Mouse (Mus musculus): ENCODE data around the gene Nudt5. TPM values are rescaled to one million over a fixed set of nuclear protein-coding genes. Genes with fewer than 3 reads are reported as not detected.

The Nudt5 gene
- polyA plus RNA-seq, 1 experiment from 2014 or later: 84.0 TPM

- H3K4me2 ChIP-seq (replicated peaks): no peak overlapping the region
- 74% methylated on average over 3 of the region's 3 CpGs for WGBS
- H3K4me1 ChIP-seq: no peaks in the 10 kb centered on the region
- H3K9ac ChIP-seq: no peak overlapping the region
- no peaks in the 10 kb centered on the region for H3K9me3 ChIP-seq
- H3K4me3 ChIP-seq: no peak overlapping the region
- H3K27me3 ChIP-seq: no peaks in the 10 kb centered on the region
- no peak overlapping the region for H3K27ac ChIP-seq
- peaks cover 63% of the 10 kb centered on the region for H3K36me3 ChIP-seq
- ATAC-seq (ENCODE audit: insufficient number of reproducible peaks, insufficient read depth, low FRiP score, low TSS enrichment): no peak
These were observed 32.6 kb downstream of the Nudt5 start for GRCm38 (mm10) chr2:5877446-5877845.

GRCm38 (mm10) chr2:5888865-5889264 is 44.0 kb downstream of the Nudt5 start:
- H3K4me2 ChIP-seq (replicated peaks): no peak overlapping the region
- H3K9ac ChIP-seq: no peak overlapping the region
- H3K36me3 ChIP-seq: peaks cover 49% of the 10 kb centered on the region
- H3K4me1 ChIP-seq: no peaks in the 10 kb centered on the region
- no peak for ATAC-seq (ENCODE audit: insufficient number of reproducible peaks, insufficient read depth, low FRiP score, low TSS enrichment)
- H3K4me3 ChIP-seq: no peak overlapping the region
- H3K27ac ChIP-seq: no peak overlapping the region
- no peaks in the 10 kb centered on the region for H3K9me3 ChIP-seq
- no peaks in the 10 kb centered on the region for H3K27me3 ChIP-seq
- WGBS: 88% methylated on average over 5 of the region's 5 CpGs

GRCm38 (mm10) chr2:5889412-5889811 is 44.6 kb downstream of the Nudt5 start:
- Histone ChIP-seq H3K9ac (no peak overlapping the region), H3K4me2 (replicated peaks) (no peak overlapping the region), H3K4me1 (peaks cover 3% of the 10 kb centered on the region; the same call in 1 of the 2 replicates), H3K9me3 (no peaks in the 10 kb centered on the region), H3K4me3 (no peak overlapping the region), H3K36me3 (peaks cover 47% of the 10 kb centered on the region), H3K27ac (no peak overlapping the region), H3K27me3 (no peaks in the 10 kb centered on the region)
- no peak for ATAC-seq (ENCODE audit: insufficient number of reproducible peaks, insufficient read depth, low FRiP score, low TSS enrichment)
- WGBS: 77% methylated on average over 2 of the region's 2 CpGs

- Histone ChIP-seq H3K36me3 (peaks cover 27% of the 10 kb centered on the region), H3K27ac (no peak overlapping the region), H3K4me3 (peak overlapping the region; percentile 90), H3K4me1 (peaks cover 3% of the 10 kb centered on the region; the same call in 1 of the 2 replicates), H3K27me3 (no peaks in the 10 kb centered on the region), H3K9ac (peak overlapping the region; percentile 91; the same call in 1 of the 2 replicates), H3K4me2 (replicated peaks) (peak overlapping the region; percentile 57), H3K9me3 (no peaks in the 10 kb centered on the region)
- ATAC-seq (ENCODE audit: insufficient number of reproducible peaks, insufficient read depth, low FRiP score, low TSS enrichment): no peak
- 43% methylated on average over 11 of the region's 11 CpGs for WGBS
These were observed 49.5 kb downstream of the Nudt5 start for GRCm38 (mm10) chr2:5894296-5894695.

GRCm38 (mm10) chr2:5894843-5895570 is 50.2 kb downstream of the Nudt5 start, which contains the start of gene Sec61a2:
Gene Sec61a2 (minus strand): TSS chr2:5895432.
- Histone ChIP-seq H3K4me1 (peaks cover 3% of the 10 kb centered on the region; the same call in 1 of the 2 replicates), H3K9me3 (no peaks in the 10 kb centered on the region), H3K4me2 (replicated peaks) (peak within 1 kb of the TSS; percentile 57), H3K9ac (peak within 1 kb of the TSS; percentile 91), H3K27me3 (no peaks in the 10 kb centered on the region), H3K36me3 (peaks cover 27% of the 10 kb centered on the region), H3K4me3 (peak within 1 kb of the TSS; percentile 90), H3K27ac (peak within 1 kb of the TSS; percentile 80)
- WGBS: under 1% methylated on average over 62 of the region's 62 CpGs
- ATAC-seq (ENCODE audit: insufficient number of reproducible peaks, insufficient read depth, low FRiP score, low TSS enrichment): peak; percentile 97

GRCm38 (mm10) chr2:5900145-5900544 is 55.3 kb downstream of the Nudt5 start:
- no peaks in the 10 kb centered on the region for H3K4me1 ChIP-seq
- H3K4me2 ChIP-seq (replicated peaks): no peak overlapping the region
- H3K27me3 ChIP-seq: no peaks in the 10 kb centered on the region
- no peak overlapping the region for H3K27ac ChIP-seq
- no peaks in the 10 kb centered on the region for H3K9me3 ChIP-seq
- ATAC-seq (ENCODE audit: insufficient number of reproducible peaks, insufficient read depth, low FRiP score, low TSS enrichment): no peak
- no peak overlapping the region for H3K4me3 ChIP-seq
- H3K36me3 ChIP-seq: peaks cover 24% of the 10 kb centered on the region; the same call in 1 of the 2 replicates
- 64% methylated on average over 5 of the region's 5 CpGs for WGBS
- H3K9ac ChIP-seq: no peak overlapping the region

- Histone ChIP-seq H3K27ac (no peak overlapping the region), H3K4me3 (no peak overlapping the region), H3K9ac (no peak overlapping the region), H3K27me3 (no peaks in the 10 kb centered on the region), H3K4me2 (replicated peaks) (no peak overlapping the region), H3K4me1 (no peaks in the 10 kb centered on the region), H3K9me3 (no peaks in the 10 kb centered on the region), H3K36me3 (peaks cover 27% of the 10 kb centered on the region)
- WGBS: 51% methylated on average over 5 of the region's 5 CpGs
- ATAC-seq (ENCODE audit: insufficient number of reproducible peaks, insufficient read depth, low FRiP score, low TSS enrichment): no peak
These were observed 61.3 kb downstream of the Nudt5 start for GRCm38 (mm10) chr2:5906092-5906491.

GRCm38 (mm10) chr2:5906625-5907024 is 61.8 kb downstream of the Nudt5 start:
- Histone ChIP-seq H3K27ac (no peak overlapping the region), H3K36me3 (peaks cover 26% of the 10 kb centered on the region), H3K9me3 (no peaks in the 10 kb centered on the region), H3K4me3 (no peak overlapping the region), H3K4me2 (replicated peaks) (no peak overlapping the region), H3K4me1 (no peaks in the 10 kb centered on the region), H3K9ac (no peak overlapping the region), H3K27me3 (no peaks in the 10 kb centered on the region)
- no peak for ATAC-seq (ENCODE audit: insufficient number of reproducible peaks, insufficient read depth, low FRiP score, low TSS enrichment)
- 52% methylated on average over 3 of the region's 3 CpGs for WGBS

GRCm38 (mm10) chr2:5911282-5911965 is 66.6 kb downstream of the Nudt5 start:
- H3K27me3 ChIP-seq: no peaks in the 10 kb centered on the region
- H3K4me3 ChIP-seq: no peak overlapping the region
- no peak overlapping the region for H3K9ac ChIP-seq
- 71% methylated on average over 16 of the region's 16 CpGs for WGBS
- no peaks in the 10 kb centered on the region for H3K4me1 ChIP-seq
- no peaks in the 10 kb centered on the region for H3K9me3 ChIP-seq
- H3K4me2 ChIP-seq (replicated peaks): no peak overlapping the region
- no peak for ATAC-seq (ENCODE audit: insufficient number of reproducible peaks, insufficient read depth, low FRiP score, low TSS enrichment)
- peaks cover 18% of the 10 kb centered on the region for H3K36me3 ChIP-seq
- H3K27ac ChIP-seq: no peak overlapping the region

Other genes with a start within 250 kb of the Nudt5 start
- gene Camk1d, start 130.5 kb upstream of the Nudt5 start, polyA plus RNA-seq (2016; fragmentation: Nextera tagmentation; extraction: Ambion mirVana): 3.4 and 3.7 TPM in 2 replicates
- gene Cdc123, start 145 bp downstream of the Nudt5 start, polyA plus RNA-seq (2016; fragmentation: Nextera tagmentation; extraction: Ambion mirVana): 328 and 358 TPM in 2 replicates
- 1.7 and 2.0 TPM in 2 replicates for gene Gm13199, start 17.9 kb downstream of the Nudt5 start, polyA plus RNA-seq (2016; fragmentation: Nextera tagmentation; extraction: Ambion mirVana)
- 105 and 111 TPM in 2 replicates for gene Sec61a2, start 50.4 kb downstream of the Nudt5 start, polyA plus RNA-seq (2016; fragmentation: Nextera tagmentation; extraction: Ambion mirVana)
- 5.8 and 9.1 TPM in 2 replicates for gene Dhtkd1, start 97.8 kb downstream of the Nudt5 start, polyA plus RNA-seq (2016; fragmentation: Nextera tagmentation; extraction: Ambion mirVana)
- 14.7 and 14.8 TPM in 2 replicates for gene Upf2, start 106.5 kb downstream of the Nudt5 start, polyA plus RNA-seq (2016; fragmentation: Nextera tagmentation; extraction: Ambion mirVana)

All from embryonic facial prominence, embryonic 12.5 days (tissue).